Mouse (Mus musculus) stomach, embryonic 14.5 days (tissue): ENCODE measurements around the gene Mrps33. TPM values are rescaled to one million over a fixed set of nuclear protein-coding genes. Genes with fewer than 3 reads are reported as not detected.
A peak's percentile ranks its signal among the peaks of the same experiment; 100 is the strongest.

Experiments used
- ATAC-seq: fragments of 200-750 bp; cut with Nextera tagmentation; 2 replicates; pipeline ENCODE4 v1.8.0; 2017; ENCODE audit warnings: low read depth, moderate TSS enrichment; ENCODE audit not compliant: insufficient number of reproducible peaks, insufficient read depth, low FRiP score
- H3K27ac ChIP-seq: fragments of 300-500 bp; sonication (generic); 2 replicates; pipeline ENCODE4 v1.5.1; 2014; ENCODE audit warnings: mild to moderate bottlenecking, low read length, moderate library complexity, mixed read lengths
- H3K27me3 ChIP-seq: fragments of 300-500 bp; sonication (generic); 2 replicates; pipeline ENCODE4 v1.6.1; 2014; ENCODE audit warnings: low read length, control low read depth, mixed read lengths; ENCODE audit not compliant: control insufficient read depth, insufficient read depth
- H3K36me3 ChIP-seq: fragments of 300-500 bp; sonication (generic); 2 replicates; pipeline ENCODE4 v1.6.1; 2014; ENCODE audit warnings: mild to moderate bottlenecking, control low read depth, low read length, moderate library complexity, mixed read lengths; ENCODE audit not compliant: control insufficient read depth, insufficient read depth
- H3K4me1 ChIP-seq: fragments of 300-500 bp; sonication (generic); 2 replicates; pipeline ENCODE4 v1.6.1; 2014; ENCODE audit warnings: low read length, control low read depth, mixed read lengths; ENCODE audit not compliant: control insufficient read depth, insufficient read depth
- H3K4me2 ChIP-seq: fragments of 300-500 bp; sonication (generic); replicated peaks from 2 replicates; pipeline ENCODE4 v1.6.1; 2014; ENCODE audit warnings: low read depth, low read length, control low read depth
- H3K4me3 ChIP-seq: fragments of 300-500 bp; sonication (generic); 2 replicates; pipeline ENCODE4 v1.5.1; 2014; ENCODE audit warnings: low read depth, low read length, control low read depth
- H3K9ac ChIP-seq: fragments of 300-500 bp; sonication (generic); replicated peaks from 2 replicates; pipeline ENCODE4 v1.6.1; 2014; ENCODE audit warnings: low read depth, mild to moderate bottlenecking, control low read depth, low read length, moderate library complexity, mixed read lengths
- H3K9me3 ChIP-seq: fragments of 300-500 bp; sonication (generic); 2 replicates; pipeline ENCODE4 v1.6.1; 2016; ENCODE audit warnings: low read depth, low read length, control low read depth; ENCODE audit not compliant: control insufficient read depth
- WGBS: fragments of 180-500 bp; shearing (Covaris S2); extraction: QIAGEN DNeasy Blood & Tissue Kit; methylation state at CpG from one replicate; pipeline ENCODE4 v1.1.7; 2014; 5-methylcytosine and 5-hydroxymethylcytosine counted together
- polyA plus RNA-seq: library from polyadenylated mRNA; unstranded; fragments of >200 nt; fragmentation: Nextera tagmentation; extraction: Ambion mirVana; gene quantifications from 2 replicates; pipeline ENCODE4 v1.2.1, GENCODE M21; 2014

Gene Mrps33
- polyA plus RNA-seq, 1 experiment from 2014 or later: 207 TPM

- Histone ChIP-seq H3K27me3 (no peaks in the 10 kb centered on the region), H3K4me3 (no peak overlapping the region), H3K9me3 (no peaks in the 10 kb centered on the region), H3K9ac (no peak overlapping the region), H3K4me2 (no peak overlapping the region), H3K36me3 (no peaks in the 10 kb centered on the region), H3K27ac (no peak overlapping the region), H3K4me1 (peaks cover 11% of the 10 kb centered on the region)
- 60% methylated on average over 5 of the region's 5 CpGs for WGBS
- no peak for ATAC-seq
These were observed 24.8 kb downstream of the Mrps33 start for GRCm38 (mm10) chr6:39785944-39786343.

GRCm38 (mm10) chr6:39783521-39783920, 27.3 kb downstream of the Mrps33 start:
- ATAC-seq: no peak
- Histone ChIP-seq H3K9ac (no peak overlapping the region), H3K36me3 (no peaks in the 10 kb centered on the region), H3K9me3 (no peaks in the 10 kb centered on the region), H3K27me3 (no peaks in the 10 kb centered on the region), H3K4me3 (no peak overlapping the region), H3K27ac (no peak overlapping the region), H3K4me1 (peaks cover 13% of the 10 kb centered on the region), H3K4me2 (no peak overlapping the region)
- 78% methylated on average over 7 of the region's 7 CpGs for WGBS

- Histone ChIP-seq H3K9ac (no peak overlapping the region), H3K27ac (no peak overlapping the region), H3K36me3 (no peaks in the 10 kb centered on the region), H3K9me3 (no peaks in the 10 kb centered on the region), H3K4me3 (no peak overlapping the region), H3K4me2 (no peak overlapping the region), H3K4me1 (peaks cover 13% of the 10 kb centered on the region), H3K27me3 (no peaks in the 10 kb centered on the region)
- whole genome bisulfite sequencing: 35% methylated on average over 3 of the region's 3 CpGs
- ATAC-seq: no peak; the same call in 1 of the 2 replicates
These were observed 28.2 kb downstream of the Mrps33 start for GRCm38 (mm10) chr6:39782618-39783017.

- H3K4me3 ChIP-seq: no peak overlapping the region
- no peak overlapping the region for H3K27ac ChIP-seq
- H3K9me3 ChIP-seq: no peaks in the 10 kb centered on the region
- H3K36me3 ChIP-seq: no peaks in the 10 kb centered on the region
- ATAC-seq: no peak
- no peak overlapping the region for H3K9ac ChIP-seq
- peaks cover 13% of the 10 kb centered on the region for H3K4me1 ChIP-seq
- H3K27me3 ChIP-seq: no peaks in the 10 kb centered on the region
- WGBS: 44% methylated on average over 17 of the region's 17 CpGs
- H3K4me2 ChIP-seq: peak overlapping the region; percentile 46
These were observed 28.8 kb downstream of the Mrps33 start for GRCm38 (mm10) chr6:39781766-39782530.

GRCm38 (mm10) chr6:39780857-39781666, 29.7 kb downstream of the Mrps33 start:
- peaks cover 13% of the 10 kb centered on the region for H3K4me1 ChIP-seq
- WGBS: 8% methylated on average over 18 of the region's 18 CpGs
- H3K27me3 ChIP-seq: no peaks in the 10 kb centered on the region
- 0 out of 2 replicates have a peak overlapping the region, but pooled peaks have one; percentile 18 for H3K9ac ChIP-seq
- peak overlapping the region; percentile 39; the same call in 1 of the 2 replicates for H3K27ac ChIP-seq
- peak; percentile 44; the same call in 1 of the 2 replicates for ATAC-seq
- H3K4me3 ChIP-seq: peak overlapping the region; percentile 9; the same call in 1 of the 2 replicates
- no peaks in the 10 kb centered on the region for H3K9me3 ChIP-seq
- peak overlapping the region; percentile 46 for H3K4me2 ChIP-seq
- H3K36me3 ChIP-seq: no peaks in the 10 kb centered on the region

- H3K4me1 ChIP-seq: peaks cover 13% of the 10 kb centered on the region
- H3K4me2 ChIP-seq: no peak overlapping the region
- no peak for ATAC-seq
- H3K4me3 ChIP-seq: no peak overlapping the region
- no peaks in the 10 kb centered on the region for H3K27me3 ChIP-seq
- WGBS: 73% methylated on average over 1 of the region's 1 CpGs
- H3K27ac ChIP-seq: no peak overlapping the region
- no peak overlapping the region for H3K9ac ChIP-seq
- no peaks in the 10 kb centered on the region for H3K9me3 ChIP-seq
- H3K36me3 ChIP-seq: no peaks in the 10 kb centered on the region
These were observed 32.3 kb downstream of the Mrps33 start for GRCm38 (mm10) chr6:39778506-39778905.

GRCm38 (mm10) chr6:39776275-39776674, 34.5 kb downstream of the Mrps33 start:
- H3K27ac ChIP-seq: no peak overlapping the region
- H3K4me3 ChIP-seq: no peak overlapping the region
- 91% methylated on average over 6 of the region's 6 CpGs for WGBS
- no peaks in the 10 kb centered on the region for H3K27me3 ChIP-seq
- H3K4me2 ChIP-seq: no peak overlapping the region
- no peaks in the 10 kb centered on the region for H3K9me3 ChIP-seq
- H3K4me1 ChIP-seq: peaks cover 4% of the 10 kb centered on the region
- H3K36me3 ChIP-seq: no peaks in the 10 kb centered on the region
- H3K9ac ChIP-seq: no peak overlapping the region
- ATAC-seq: no peak

GRCm38 (mm10) chr6:39775029-39775428, 35.8 kb downstream of the Mrps33 start:
- H3K4me3 ChIP-seq: no peak overlapping the region
- H3K36me3 ChIP-seq: no peaks in the 10 kb centered on the region
- H3K9ac ChIP-seq: no peak overlapping the region
- H3K9me3 ChIP-seq: no peaks in the 10 kb centered on the region
- ATAC-seq: no peak
- H3K27ac ChIP-seq: no peak overlapping the region
- H3K4me1 ChIP-seq: no peaks in the 10 kb centered on the region
- WGBS: 77% methylated on average over 9 of the region's 9 CpGs
- no peaks in the 10 kb centered on the region for H3K27me3 ChIP-seq
- H3K4me2 ChIP-seq: no peak overlapping the region
